Mouse (Mus musculus): Measurements from ENCODE around the gene Rapgef5.

Rapgef5 gene

GRCm38 (mm10) chr12:117528509-117529145 is 12.3 kb downstream of the Rapgef5 start:
- DNase-seq (ENCODE audit: low spot score in 2 of 2): no peak

GRCm38 (mm10) chr12:117531106-117531505 is 14.8 kb downstream of the Rapgef5 start:
- DNase-seq (ENCODE audit: low spot score in 2 of 2): no peak

GRCm38 (mm10) chr12:117533176-117534086 is 17.2 kb downstream of the Rapgef5 start:
- DNase-seq (ENCODE audit: low spot score in 2 of 2): peak in 1 of 2 experiments; percentile 49

GRCm38 (mm10) chr12:117534087-117534751 is 17.9 kb downstream of the Rapgef5 start:
- peak; percentile 39 to 58 for DNase-seq (ENCODE audit: low spot score in 2 of 2)

GRCm38 (mm10) chr12:117540352-117540751 is 24.1 kb downstream of the Rapgef5 start:
- DNase-seq (ENCODE audit: low spot score in 2 of 2): no peak

- DNase-seq (ENCODE audit: low spot score in 2 of 2): no peak
These were observed 29.0 kb downstream of the Rapgef5 start for GRCm38 (mm10) chr12:117545277-117545676.

- no peak for DNase-seq (ENCODE audit: low spot score in 2 of 2)
These were observed 37.1 kb downstream of the Rapgef5 start for GRCm38 (mm10) chr12:117553353-117553752.

- no peak for DNase-seq (ENCODE audit: low spot score in 2 of 2)
These were observed 38.4 kb downstream of the Rapgef5 start for GRCm38 (mm10) chr12:117554612-117555063.

GRCm38 (mm10) chr12:117560450-117560849 is 44.2 kb downstream of the Rapgef5 start:
- DNase-seq (ENCODE audit: low spot score in 2 of 2): peak; percentile 29 to 38

GRCm38 (mm10) chr12:117561411-117562059 is 45.3 kb downstream of the Rapgef5 start:
- no peak for DNase-seq (ENCODE audit: low spot score in 2 of 2)

- no peak for DNase-seq (ENCODE audit: low spot score in 2 of 2)
These were observed 45.8 kb downstream of the Rapgef5 start for GRCm38 (mm10) chr12:117562085-117562484.

GRCm38 (mm10) chr12:117563859-117564258 is 47.6 kb downstream of the Rapgef5 start:
- no peak for DNase-seq (ENCODE audit: low spot score in 2 of 2)

GRCm38 (mm10) chr12:117566298-117566697 is 50.0 kb downstream of the Rapgef5 start:
- no peak for DNase-seq (ENCODE audit: low spot score in 2 of 2)

- DNase-seq (ENCODE audit: low spot score in 2 of 2): no peak
These were observed 53.4 kb downstream of the Rapgef5 start for GRCm38 (mm10) chr12:117569671-117570070.

- no peak for DNase-seq (ENCODE audit: low spot score in 2 of 2)
These were observed 68.0 kb downstream of the Rapgef5 start for GRCm38 (mm10) chr12:117584256-117584655.

GRCm38 (mm10) chr12:117585390-117585789 is 69.1 kb downstream of the Rapgef5 start:
- DNase-seq (ENCODE audit: low spot score in 2 of 2): no peak

- DNase-seq (ENCODE audit: low spot score in 2 of 2): peak in 1 of 2 experiments; percentile 54
These were observed 69.8 kb downstream of the Rapgef5 start for GRCm38 (mm10) chr12:117586124-117586523.

GRCm38 (mm10) chr12:117589186-117589585 is 72.9 kb downstream of the Rapgef5 start:
- DNase-seq (ENCODE audit: low spot score in 2 of 2): no peak

- DNase-seq (ENCODE audit: low spot score in 2 of 2): no peak
These were observed 75.7 kb downstream of the Rapgef5 start for GRCm38 (mm10) chr12:117592019-117592418.

- no peak for DNase-seq (ENCODE audit: low spot score in 2 of 2)
These were observed 76.3 kb downstream of the Rapgef5 start for GRCm38 (mm10) chr12:117592583-117592982.

- DNase-seq (ENCODE audit: low spot score in 2 of 2): no peak
These were observed 78.9 kb downstream of the Rapgef5 start for GRCm38 (mm10) chr12:117595179-117595578.

- DNase-seq (ENCODE audit: low spot score in 2 of 2): no peak
These were observed 81.9 kb downstream of the Rapgef5 start for GRCm38 (mm10) chr12:117598190-117598589.
